Mouse (Mus musculus) neural tube, embryonic 11.5 days (tissue): ENCODE measurements around the gene Hspb9. TPM values are rescaled to one million over a fixed set of nuclear protein-coding genes. Genes with fewer than 3 reads are reported as not detected.

Experiments used
- ATAC-seq: fragments of 200-750 bp; cut with Nextera tagmentation; 2 replicates; pipeline ENCODE4 v1.8.0; 2017; ENCODE audit warnings: moderate number of reproducible peaks, mild to moderate bottlenecking, moderate TSS enrichment, moderate library complexity; ENCODE audit not compliant: insufficient read depth, low FRiP score, low TSS enrichment
- DNase-seq: peaks from one replicate; pipeline ENCODE4 v3.0.0-alpha.2; 2015; ENCODE audit warnings: low spot score
- H3K27ac ChIP-seq: fragments of 300-500 bp; sonication (generic); 2 replicates; pipeline ENCODE4 v1.5.1; 2014; ENCODE audit warnings: low read depth, mild to moderate bottlenecking, low read length
- H3K27me3 ChIP-seq: fragments of 300-500 bp; sonication (generic); 2 replicates; pipeline ENCODE4 v1.6.1; 2014; ENCODE audit warnings: mild to moderate bottlenecking, low read length, mixed read lengths; ENCODE audit not compliant: control insufficient read depth, insufficient read depth
- H3K36me3 ChIP-seq: fragments of 300-500 bp; sonication (generic); 2 replicates; pipeline ENCODE4 v1.6.1; 2014; ENCODE audit warnings: mild to moderate bottlenecking, low read length, moderate library complexity, mixed read lengths; ENCODE audit not compliant: control insufficient read depth, insufficient read depth
- H3K4me1 ChIP-seq: fragments of 300-500 bp; sonication (generic); 2 replicates; pipeline ENCODE4 v1.6.1; 2014; ENCODE audit warnings: low read length, mixed read lengths; ENCODE audit not compliant: control insufficient read depth, insufficient read depth
- H3K4me2 ChIP-seq: fragments of 300-500 bp; sonication (generic); 2 replicates; pipeline ENCODE4 v1.6.1; 2014; ENCODE audit warnings: low read depth, mild to moderate bottlenecking, moderate library complexity
- H3K4me3 ChIP-seq: fragments of 300-500 bp; sonication (generic); 2 replicates; pipeline ENCODE4 v1.5.1; 2014; ENCODE audit warnings: low read depth, low read length
- H3K9ac ChIP-seq: fragments of 300-500 bp; sonication (generic); 2 replicates; pipeline ENCODE4 v1.6.1; 2014; ENCODE audit warnings: mild to moderate bottlenecking, low read length
- H3K9me3 ChIP-seq: fragments of 300-500 bp; sonication (generic); 2 replicates; pipeline ENCODE4 v1.6.1; 2016; ENCODE audit warnings: low read length; ENCODE audit not compliant: control insufficient read depth
- WGBS: fragments of 180-500 bp; shearing (Covaris S2); extraction: QIAGEN DNeasy Blood & Tissue Kit; methylation state at CpG from one replicate; pipeline ENCODE4 v1.1.7; 2014; 5-methylcytosine and 5-hydroxymethylcytosine counted together
- polyA plus RNA-seq: library from polyadenylated mRNA; unstranded; fragments of >200 nt; fragmentation: Nextera tagmentation; extraction: Ambion mirVana; gene quantifications from 2 replicates; pipeline ENCODE4 v1.2.1, GENCODE M21; 2014

Gene Hspb9
- polyA plus RNA-seq, 1 experiment from 2014 or later: not detected

- ATAC-seq (no peak), DNase-seq (no peak)
- Histone ChIP-seq H3K27ac (no peak overlapping the region), H3K4me2 (no peak overlapping the region), H3K36me3 (no peaks in the 10 kb centered on the region), H3K4me1 (no peaks in the 10 kb centered on the region), H3K9ac (no peak overlapping the region), H3K27me3 (no peaks in the 10 kb centered on the region), H3K9me3 (no peaks in the 10 kb centered on the region), H3K4me3 (no peak overlapping the region)
- WGBS: 82% methylated on average over 6 of the region's 6 CpGs
These were observed 17.0 kb downstream of the Hspb9 start for GRCm38 (mm10) chr11:100730477-100731205.

- no peak for DNase-seq
- 91% methylated on average over 9 of the region's 9 CpGs for WGBS
- H3K27me3 ChIP-seq: no peaks in the 10 kb centered on the region
These were observed 21.6 kb downstream of the Hspb9 start for GRCm38 (mm10) chr11:100735134-100735865.

DNA sequence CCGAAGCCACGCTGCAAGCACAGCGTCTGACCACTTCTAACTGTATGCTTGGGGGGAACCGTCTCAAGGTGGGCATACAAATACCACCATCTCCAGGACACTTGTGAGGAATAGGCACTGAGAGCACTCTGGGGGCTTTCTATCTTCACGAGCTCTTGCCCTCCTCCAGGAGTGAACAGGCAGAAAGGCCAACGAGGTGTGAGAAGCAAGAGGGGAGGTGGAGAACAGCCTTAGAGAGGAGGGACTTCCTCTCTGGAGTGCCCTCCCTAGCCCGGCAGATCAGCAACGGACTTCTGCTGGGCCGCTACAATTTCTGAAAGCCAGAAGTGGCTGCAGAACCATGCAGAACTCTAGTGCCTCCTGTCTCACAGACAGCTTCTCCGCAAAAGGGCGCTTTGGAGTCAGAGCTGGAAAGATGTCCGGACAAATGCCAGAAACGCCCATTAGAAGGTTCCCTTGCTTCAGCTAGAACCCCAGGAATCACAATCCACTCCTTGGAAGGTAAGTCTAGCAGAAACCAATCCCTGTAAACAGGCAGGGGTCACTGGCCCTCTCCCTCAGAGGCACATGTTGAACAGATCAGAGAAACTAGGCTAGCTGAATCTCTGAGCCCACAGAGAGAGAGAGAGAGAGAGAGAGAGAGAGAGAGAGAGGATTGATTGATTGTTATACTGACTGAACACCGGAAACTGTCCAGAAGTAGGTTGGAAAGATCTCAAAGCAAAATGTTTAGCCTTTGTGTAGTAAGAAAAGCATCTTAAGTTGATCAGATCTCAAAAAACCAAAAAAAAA is 22.5 kb downstream of the Hspb9 start:
- no peaks in the 10 kb centered on the region for H3K36me3 ChIP-seq
- H3K4me2 ChIP-seq: peak overlapping the region; percentile 17; the same call in 1 of the 2 replicates
- no peaks in the 10 kb centered on the region for H3K9me3 ChIP-seq
- WGBS: 78% methylated on average over 14 of the region's 14 CpGs
- H3K4me3 ChIP-seq: no peak overlapping the region
- DNase-seq (no peak), ATAC-seq (no peak)
- no peaks in the 10 kb centered on the region for H3K27me3 ChIP-seq
- H3K9ac ChIP-seq: no peak overlapping the region
- H3K4me1 ChIP-seq: peaks cover 11% of the 10 kb centered on the region
- H3K27ac ChIP-seq: no peak overlapping the region

More at GRCm38 (mm10) chr11:100735134-100735865, 21.6 kb downstream of the Hspb9 start:
- Histone ChIP-seq H3K4me2 (no peak overlapping the region), H3K36me3 (no peaks in the 10 kb centered on the region), H3K9ac (no peak overlapping the region), H3K4me3 (no peak overlapping the region), H3K4me1 (peaks cover 11% of the 10 kb centered on the region), H3K27ac (no peak overlapping the region), H3K9me3 (no peaks in the 10 kb centered on the region)
- ATAC-seq: no peak

DNA sequence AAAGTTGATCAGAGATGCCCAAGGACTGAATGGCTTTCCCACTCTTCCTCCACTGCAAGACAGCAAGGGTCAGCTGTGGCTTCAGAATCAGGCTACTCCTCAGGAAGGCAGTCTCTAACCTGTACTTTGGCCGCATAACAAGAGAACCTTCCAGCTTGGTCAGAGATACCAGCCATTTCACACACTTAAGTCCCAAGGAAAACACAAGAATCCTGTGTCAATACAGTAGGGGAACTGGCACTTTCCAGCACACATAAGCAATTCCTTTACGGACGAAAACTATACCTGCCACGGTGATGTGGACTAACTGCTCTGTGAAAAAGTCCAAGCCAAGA is 23.1 kb downstream of the Hspb9 start:
- H3K36me3 ChIP-seq: no peaks in the 10 kb centered on the region
- H3K4me2 ChIP-seq: peak overlapping the region; percentile 83
- peaks cover 11% of the 10 kb centered on the region for H3K4me1 ChIP-seq
- ATAC-seq: no peak
- no peak overlapping the region for H3K27ac ChIP-seq
- H3K27me3 ChIP-seq: no peaks in the 10 kb centered on the region
- WGBS: 85% methylated on average over 4 of the region's 4 CpGs
- H3K9me3 ChIP-seq: no peaks in the 10 kb centered on the region
- no peak for DNase-seq
- peak overlapping the region; percentile 96; the same call in 1 of the 2 replicates for H3K4me3 ChIP-seq
- no peak overlapping the region; the same call in 1 of the 2 replicates for H3K9ac ChIP-seq

GRCm38 (mm10) chr11:100737105-100737733 is 23.6 kb downstream of the Hspb9 start:
- no peaks in the 10 kb centered on the region for H3K27me3 ChIP-seq
- H3K36me3 ChIP-seq: no peaks in the 10 kb centered on the region
- peaks cover 11% of the 10 kb centered on the region for H3K4me1 ChIP-seq
- peak overlapping the region; percentile 83 for H3K4me2 ChIP-seq
- ATAC-seq (no peak), DNase-seq (no peak)
- H3K27ac ChIP-seq: no peak overlapping the region
- peak overlapping the region; percentile 96 for H3K4me3 ChIP-seq
- 6% methylated on average over 13 of the region's 13 CpGs for WGBS
- no peaks in the 10 kb centered on the region for H3K9me3 ChIP-seq
- H3K9ac ChIP-seq: peak overlapping the region; percentile 91

DNA sequence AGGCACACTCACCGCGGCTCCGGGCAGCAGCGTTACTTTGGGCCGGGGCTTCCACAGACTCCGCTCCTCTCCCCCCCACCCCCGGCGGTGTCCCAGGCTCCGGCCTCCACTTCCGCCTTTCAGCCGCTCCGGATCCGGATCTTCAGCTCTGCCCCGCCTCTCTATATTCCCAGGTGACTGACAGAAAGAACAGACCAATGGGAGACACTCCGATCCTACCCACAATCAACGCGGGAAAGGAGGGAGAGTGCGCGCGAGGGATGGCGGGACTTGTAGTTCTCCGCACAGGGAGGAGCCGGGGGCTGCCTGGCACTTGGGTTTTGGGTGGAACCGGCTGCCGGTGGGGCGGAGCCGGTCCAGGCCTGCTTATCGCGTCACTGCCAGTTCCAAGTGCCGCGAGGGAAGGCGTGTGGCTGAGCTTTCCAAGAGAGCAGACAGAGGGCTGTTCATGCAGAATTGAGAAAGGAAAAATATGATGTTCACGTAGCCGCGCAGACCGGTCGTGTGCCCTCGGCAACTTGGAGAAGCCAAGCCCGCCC is 24.5 kb downstream of the Hspb9 start, which contains the start of gene Rab5c:
Gene Rab5c, minus strand, starts transcription at position 150 of the 539 bp plus-strand sequence.
- H3K9ac ChIP-seq: peak within 1 kb of the TSS; percentile 91
- no peaks in the 10 kb centered on the region for H3K27me3 ChIP-seq
- no peaks in the 10 kb centered on the region for H3K9me3 ChIP-seq
- peaks cover 11% of the 10 kb centered on the region for H3K4me1 ChIP-seq
- DNase-seq: peak; percentile 98
- under 1% methylated on average over 39 of the region's 39 CpGs for WGBS
- H3K36me3 ChIP-seq: no peaks in the 10 kb centered on the region
- H3K27ac ChIP-seq: no peak within 1 kb of the TSS
- peak; percentile 99 for ATAC-seq
- peak within 1 kb of the TSS; percentile 83 for H3K4me2 ChIP-seq
- peak within 1 kb of the TSS; percentile 96 for H3K4me3 ChIP-seq

GRCm38 (mm10) chr11:100738749-100739148 is 25.1 kb downstream of the Hspb9 start:
- ATAC-seq (no peak; the same call in 1 of the 2 replicates), DNase-seq (no peak)
- WGBS: 21% methylated on average over 5 of the region's 5 CpGs
- Histone ChIP-seq H3K4me2 (peak overlapping the region; percentile 45), H3K9ac (no peak overlapping the region), H3K27me3 (no peaks in the 10 kb centered on the region), H3K27ac (no peak overlapping the region), H3K4me1 (peaks cover 11% of the 10 kb centered on the region), H3K4me3 (peak overlapping the region; percentile 96), H3K9me3 (no peaks in the 10 kb centered on the region), H3K36me3 (no peaks in the 10 kb centered on the region)

- Histone ChIP-seq H3K4me3 (no peak overlapping the region), H3K4me1 (peaks cover 10% of the 10 kb centered on the region), H3K9ac (no peak overlapping the region), H3K27me3 (no peaks in the 10 kb centered on the region), H3K36me3 (no peaks in the 10 kb centered on the region), H3K27ac (no peak overlapping the region), H3K9me3 (no peaks in the 10 kb centered on the region), H3K4me2 (no peak overlapping the region)
- ATAC-seq (no peak), DNase-seq (no peak)
- WGBS: 79% methylated on average over 6 of the region's 6 CpGs
These were observed 27.7 kb downstream of the Hspb9 start for GRCm38 (mm10) chr11:100741348-100741747.
